Mouse (Mus musculus) E14TG2a.4 (cell line): Measurements from ENCODE around the gene Mettl16.
"Not testable (repeated sequence)": the region's sequence is repeated elsewhere in the genome, so short reads cannot be mapped to it uniquely, and the experiment has no call there.

ENCODE experiments used
- H3K27me3 ChIP-seq: 2 replicates; pipeline ENCODE4 v1.6.1; 2014; ENCODE audit warnings: low read length, control low read depth; ENCODE audit not compliant: insufficient read depth
- H3K36me3 ChIP-seq: 2 replicates; pipeline ENCODE4 v1.6.1; 2014; ENCODE audit warnings: low read length, control low read depth; ENCODE audit not compliant: insufficient read depth
- H3K4me1 ChIP-seq: replicated peaks from 2 replicates; pipeline ENCODE4 v1.6.1; 2014; ENCODE audit warnings: low read depth, low read length, control low read depth
- H3K4me3 ChIP-seq: replicated peaks from 2 replicates; pipeline ENCODE4 v1.5.1; 2014; ENCODE audit warnings: mild to moderate bottlenecking, low read length
- H3K9me3 ChIP-seq: 2 replicates; pipeline ENCODE4 v1.6.1; 2014; ENCODE audit warnings: low read length, control low read depth
- CTCF ChIP-seq: conservative IDR thresholded peaks from 2 replicates; pipeline ENCODE4 v1.5.1; 2014; ENCODE audit warnings: low read length
- NANOG ChIP-seq: IDR thresholded peaks from 2 replicates; pipeline ENCODE4 v1.6.1; 2014; ENCODE audit warnings: borderline replicate concordance, low read length, mixed read lengths
- POU5F1 ChIP-seq: IDR thresholded peaks from 2 replicates; pipeline ENCODE4 v1.6.1; 2014; ENCODE audit warnings: low read length, borderline replicate concordance

Gene Mettl16

GRCm38 (mm10) chr11:74808251-74808853 lies 37.7 kb downstream of the Mettl16 start:
- Histone ChIP-seq H3K27me3 (no peaks in the 10 kb centered on the region), H3K4me1 (peaks cover 16% of the 10 kb centered on the region), H3K9me3 (no peaks in the 10 kb centered on the region), H3K36me3 (peaks cover 79% of the 10 kb centered on the region), H3K4me3 (no peak overlapping the region)
- TF ChIP-seq NANOG (no peak), POU5F1 (no peak), CTCF (no peak)

- no peak for TF ChIP-seq POU5F1
- TF ChIP-seq CTCF: no peak
- TF ChIP-seq NANOG: no peak
- peaks cover 79% of the 10 kb centered on the region for H3K36me3 ChIP-seq
Measured at GRCm38 (mm10) chr11:74810134-74810533, 39.5 kb downstream of the Mettl16 start.

GRCm38 (mm10) chr11:74811027-74811426 lies 40.4 kb downstream of the Mettl16 start:
- Histone ChIP-seq H3K36me3 (peaks cover 72% of the 10 kb centered on the region), H3K4me1 (peaks cover 16% of the 10 kb centered on the region)
- H3K9me3 ChIP-seq, H3K4me3 ChIP-seq, H3K27me3 ChIP-seq: not testable (repeated sequence)

More at GRCm38 (mm10) chr11:74810134-74810533, 39.5 kb downstream of the Mettl16 start:
- Histone ChIP-seq H3K27me3 (no peaks in the 10 kb centered on the region), H3K4me1 (peaks cover 16% of the 10 kb centered on the region), H3K4me3 (no peak overlapping the region), H3K9me3 (no peaks in the 10 kb centered on the region)

- H3K27me3 ChIP-seq: no peaks in the 10 kb centered on the region
- no peak overlapping the region for H3K4me3 ChIP-seq
- TF ChIP-seq CTCF (no peak), POU5F1 (no peak), NANOG (no peak)
- H3K4me1 ChIP-seq: peaks cover 16% of the 10 kb centered on the region
- no peaks in the 10 kb centered on the region for H3K9me3 ChIP-seq
- H3K36me3 ChIP-seq: peaks cover 72% of the 10 kb centered on the region
Measured at GRCm38 (mm10) chr11:74811538-74811937, 40.9 kb downstream of the Mettl16 start.

GRCm38 (mm10) chr11:74815795-74816194 lies 45.2 kb downstream of the Mettl16 start:
- H3K36me3 ChIP-seq: peaks cover 77% of the 10 kb centered on the region
- no peaks in the 10 kb centered on the region for H3K27me3 ChIP-seq
- peaks cover 9% of the 10 kb centered on the region; the same call in 1 of the 2 replicates for H3K4me1 ChIP-seq
- no peak for TF ChIP-seq POU5F1
- no peak for TF ChIP-seq CTCF
- TF ChIP-seq NANOG: no peak
- no peak overlapping the region for H3K4me3 ChIP-seq
- no peaks in the 10 kb centered on the region for H3K9me3 ChIP-seq

GRCm38 (mm10) chr11:74820921-74821320 lies 50.3 kb downstream of the Mettl16 start:
- peaks cover 44% of the 10 kb centered on the region for H3K4me1 ChIP-seq

GRCm38 (mm10) chr11:74821463-74821862 lies 50.8 kb downstream of the Mettl16 start:
- no peak overlapping the region for H3K4me3 ChIP-seq
- peaks cover 49% of the 10 kb centered on the region for H3K4me1 ChIP-seq
- TF ChIP-seq NANOG (no peak), CTCF (0 out of 2 replicates have a peak, but pooled peaks have one; percentile 11)
- H3K36me3 ChIP-seq: peaks cover 90% of the 10 kb centered on the region
- no peaks in the 10 kb centered on the region for H3K27me3 ChIP-seq
- no peaks in the 10 kb centered on the region for H3K9me3 ChIP-seq

More at GRCm38 (mm10) chr11:74820921-74821320, 50.3 kb downstream of the Mettl16 start:
- TF ChIP-seq POU5F1 (no peak), NANOG (no peak), CTCF (no peak)
- Histone ChIP-seq H3K27me3 (no peaks in the 10 kb centered on the region), H3K4me3 (no peak overlapping the region), H3K36me3 (peaks cover 95% of the 10 kb centered on the region), H3K9me3 (no peaks in the 10 kb centered on the region)

GRCm38 (mm10) chr11:74822746-74823440 lies 52.3 kb downstream of the Mettl16 start:
- no peak overlapping the region for H3K4me3 ChIP-seq
- TF ChIP-seq CTCF (no peak), POU5F1 (no peak), NANOG (no peak)
- H3K27me3 ChIP-seq: no peaks in the 10 kb centered on the region
- H3K4me1 ChIP-seq: peaks cover 58% of the 10 kb centered on the region
- H3K36me3 ChIP-seq: peaks cover 89% of the 10 kb centered on the region
- no peaks in the 10 kb centered on the region for H3K9me3 ChIP-seq

GRCm38 (mm10) chr11:74826151-74826550 lies 55.5 kb downstream of the Mettl16 start:
- H3K36me3 ChIP-seq: peaks cover 63% of the 10 kb centered on the region
- H3K4me3 ChIP-seq: no peak overlapping the region
- peaks cover 72% of the 10 kb centered on the region for H3K4me1 ChIP-seq
- no peaks in the 10 kb centered on the region for H3K27me3 ChIP-seq
- no peaks in the 10 kb centered on the region for H3K9me3 ChIP-seq
- TF ChIP-seq NANOG: no peak
- no peak for TF ChIP-seq CTCF
- no peak for TF ChIP-seq POU5F1
